Mouse (Mus musculus) small intestine, adult 10 weeks (tissue): ENCODE measurements around the gene Me3. TPM values are rescaled to one million over a fixed set of nuclear protein-coding genes. Genes with fewer than 3 reads are reported as not detected.

ENCODE experiments used
- polyA plus RNA-seq: library from polyadenylated mRNA; stranded (reverse); fragments of 350-450 nt; fragmentation: Illumina TruSeq; extraction: RNeasy Lipid Tissue Mini Kit (QIAGEN cat#74804); gene quantifications from one replicate; pipeline ENCODE4 v1.2.3, GENCODE M21; 2014; ENCODE audit warnings: low replicate concordance

Gene Me3
- polyA plus RNA-seq = 0.33 TPM

DNA sequence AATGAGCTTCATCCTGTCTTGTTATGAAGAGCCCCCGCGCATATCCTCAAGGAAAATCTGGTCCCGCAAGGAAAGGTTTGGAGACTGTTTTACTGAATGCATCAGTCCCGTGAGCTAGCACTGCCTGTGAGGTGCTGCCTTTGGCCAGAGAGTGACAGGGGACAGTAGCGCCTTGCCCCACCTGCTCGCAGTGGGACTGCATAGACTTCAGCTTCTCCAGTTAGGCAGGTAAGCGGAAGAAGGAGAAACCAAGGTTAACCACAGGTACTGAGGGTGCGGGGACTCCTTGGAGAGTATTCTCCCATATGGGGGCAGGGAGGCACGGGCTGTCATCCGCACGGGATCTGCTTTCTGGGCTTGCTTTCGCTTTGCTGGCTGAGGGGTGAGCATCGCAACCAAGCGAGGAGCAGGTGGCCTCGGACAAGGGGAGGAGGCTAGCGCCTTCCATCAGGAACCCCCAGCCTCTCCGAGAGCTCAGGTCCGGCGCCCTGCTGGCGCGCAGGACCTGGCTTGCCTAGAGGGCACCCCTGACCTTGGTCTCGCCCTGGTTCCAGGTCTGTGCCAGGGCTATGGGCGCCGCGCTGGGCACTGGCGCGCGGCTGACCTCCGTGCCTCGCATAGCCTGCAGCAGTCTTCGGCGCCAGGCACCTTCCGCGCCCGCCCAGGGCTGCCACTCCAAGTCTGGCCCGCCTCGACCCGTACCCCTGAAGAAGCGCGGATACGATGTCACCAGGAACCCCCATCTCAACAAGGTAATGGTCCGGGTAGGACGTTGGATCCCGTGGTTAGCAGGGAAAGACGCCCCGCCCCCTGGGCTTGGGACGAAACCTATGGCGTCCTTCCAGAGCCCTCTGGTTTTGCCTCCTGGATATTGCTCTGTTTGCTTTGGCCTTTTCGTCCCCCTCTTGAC, at the start of gene Me3:
TSS of gene Me3 (plus strand) at position 51 of the 910 bp plus-strand sequence.

DNA sequence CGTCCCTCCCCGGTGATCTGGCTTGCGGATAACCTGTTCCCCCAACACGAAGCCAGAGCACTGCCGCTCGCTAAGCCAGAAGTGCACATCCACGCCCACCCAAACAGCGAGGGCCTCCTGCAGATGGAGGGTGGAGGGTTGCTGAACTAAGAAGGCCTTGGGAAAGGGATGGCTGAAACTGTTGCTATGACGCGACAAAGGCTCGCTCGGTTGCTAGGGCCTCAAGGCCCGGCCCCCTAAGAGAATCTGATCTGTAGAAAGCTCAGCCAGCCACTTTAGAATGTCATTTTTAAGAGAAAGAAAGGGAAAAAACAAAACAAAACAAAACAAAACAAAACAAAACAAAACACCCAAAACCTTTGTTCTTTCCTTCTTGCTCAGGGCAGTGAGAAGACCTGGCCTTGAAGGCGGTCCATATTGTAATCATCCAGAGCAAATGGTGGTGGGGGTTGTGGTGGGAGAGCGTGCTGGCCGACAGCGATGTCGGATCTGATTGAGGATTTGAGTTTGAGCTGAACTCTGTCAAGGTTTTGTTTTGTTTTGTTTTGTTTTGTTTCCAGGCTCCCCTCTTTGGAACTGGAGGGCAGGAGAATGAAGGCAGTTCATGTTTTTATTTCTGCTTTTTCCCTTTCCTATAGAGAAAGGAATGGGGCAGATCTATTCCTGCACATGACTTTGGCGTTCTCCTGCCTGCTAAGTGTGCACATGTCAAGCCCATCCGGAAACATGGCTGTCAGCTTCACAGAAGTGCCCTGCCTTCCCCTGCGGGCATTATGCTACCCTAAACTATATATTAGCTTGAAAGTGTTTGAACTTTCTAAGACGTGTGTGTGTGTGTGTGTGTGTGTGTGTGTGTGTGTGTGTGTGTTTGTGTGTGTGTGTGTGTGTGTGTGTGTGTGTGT, 271.5 kb downstream of the Me3 start, which contains the start of gene Ccdc81:
TSS of gene Ccdc81 (minus strand) at position 188 of the 902 bp plus-strand sequence.

Other genes with a start within 250 kb of the Me3 start
- gene Tmem135, start 228.2 kb upstream of the Me3 start, polyA plus RNA-seq = 177 TPM
- gene Fzd4, start 228.0 kb upstream of the Me3 start, polyA plus RNA-seq = 17.0 TPM
- gene Prss23, start 105.2 kb upstream of the Me3 start, polyA plus RNA-seq = 43.4 TPM